Mouse (Mus musculus): Measurements from ENCODE around the gene Hormad2. TPM values are rescaled to one million over a fixed set of nuclear protein-coding genes. Genes with fewer than 3 reads are reported as not detected.

Hormad2 gene
- not detected for total RNA-seq (2021)

DNA sequence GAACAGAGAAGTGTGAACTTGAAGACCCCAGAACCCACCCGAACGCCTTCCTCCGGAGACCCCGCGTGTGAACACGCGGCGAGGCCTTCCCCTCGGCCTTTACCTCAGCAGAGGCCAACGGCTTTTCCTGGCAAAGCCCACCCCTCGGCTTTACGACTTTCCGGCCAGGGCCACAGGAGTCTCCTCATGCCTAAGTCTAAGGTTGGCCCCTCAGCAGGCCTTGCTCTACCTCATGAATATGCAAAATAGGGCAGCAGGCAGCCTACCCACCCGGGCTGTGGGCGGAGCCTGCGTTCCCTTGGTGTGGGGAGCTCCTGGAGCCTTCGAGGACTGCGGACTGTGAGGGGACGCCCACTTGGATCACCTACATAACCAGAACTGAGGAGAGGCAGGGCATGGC lies at the start of gene Hormad2:
TSS of gene Hormad2 (minus strand) at position 128 of the 400 bp plus-strand sequence.
- intact Hi-C loops (cut with DNase I) = no loop called here
- no peak for DNase-seq (ENCODE audit: low spot score in 2 of 2)

DNA sequence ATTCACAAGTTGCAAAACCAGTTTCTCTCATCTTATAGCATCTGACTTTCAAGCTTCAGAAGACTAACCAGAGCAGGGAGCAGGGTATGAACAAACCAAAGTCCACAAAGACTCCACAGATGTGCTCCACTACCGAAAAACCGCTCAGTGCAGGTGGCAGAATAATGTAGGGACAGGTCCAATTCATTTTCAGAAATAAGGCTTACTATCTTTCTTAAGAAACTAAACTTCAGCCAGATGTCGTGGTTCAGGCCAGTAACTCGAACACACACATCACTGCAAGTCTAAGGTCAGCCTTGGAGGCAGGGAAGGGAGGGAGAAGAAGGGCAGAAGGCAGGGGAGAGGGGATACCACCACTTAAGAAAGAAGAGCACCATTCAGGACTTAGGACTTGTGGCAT lies 48.3 kb upstream of the Hormad2 start:
- DNase-seq (ENCODE audit: low spot score in 2 of 2) = no peak
- intact Hi-C loops (cut with DNase I) = no loop called here

DNA sequence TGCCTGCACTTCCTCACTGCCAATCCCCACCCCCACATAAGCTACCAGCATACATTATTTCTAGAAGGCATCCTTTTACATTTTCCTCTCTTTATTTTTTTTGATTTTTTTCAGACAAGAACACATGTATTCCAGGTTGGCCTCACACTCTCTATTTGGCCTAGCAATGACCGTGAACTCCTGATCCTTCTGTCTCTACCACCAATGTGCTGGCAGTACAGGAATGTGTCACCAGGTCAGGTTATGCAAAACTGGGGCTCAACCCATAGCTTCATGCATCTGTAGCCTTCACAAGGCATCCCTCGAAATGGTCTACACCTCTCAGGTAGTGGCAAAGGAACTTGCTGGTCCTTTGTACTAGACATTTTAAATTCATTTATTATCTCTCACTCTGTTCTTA lies 47.9 kb upstream of the Hormad2 start:
- intact Hi-C loops (cut with DNase I) = no loop called here
- no peak for DNase-seq (ENCODE audit: low spot score in 2 of 2)

- DNase-seq (ENCODE audit: low spot score in 2 of 2) = no peak
- intact Hi-C loops (cut with DNase I) = no loop called here
These were observed 47.5 kb upstream of the Hormad2 start for GRCm38 (mm10) chr11:4488367-4488766.

- intact Hi-C loops (cut with DNase I) = no loop called here
- no peak for DNase-seq (ENCODE audit: low spot score in 2 of 2)
These were observed 46.6 kb upstream of the Hormad2 start for GRCm38 (mm10) chr11:4487401-4487965.

GRCm38 (mm10) chr11:4484541-4484940 lies 43.6 kb upstream of the Hormad2 start:
- no peak for DNase-seq (ENCODE audit: low spot score in 2 of 2)
- intact Hi-C loops (cut with DNase I) = no loop called here

GRCm38 (mm10) chr11:4482641-4483040 lies 41.7 kb upstream of the Hormad2 start:
- intact Hi-C loops (cut with DNase I) = no loop called here
- DNase-seq (ENCODE audit: low spot score in 2 of 2) = no peak

- intact Hi-C loops (cut with DNase I) = no loop called here
- DNase-seq (ENCODE audit: low spot score in 2 of 2) = no peak
These were observed 35.3 kb upstream of the Hormad2 start for GRCm38 (mm10) chr11:4476184-4476697.

DNA sequence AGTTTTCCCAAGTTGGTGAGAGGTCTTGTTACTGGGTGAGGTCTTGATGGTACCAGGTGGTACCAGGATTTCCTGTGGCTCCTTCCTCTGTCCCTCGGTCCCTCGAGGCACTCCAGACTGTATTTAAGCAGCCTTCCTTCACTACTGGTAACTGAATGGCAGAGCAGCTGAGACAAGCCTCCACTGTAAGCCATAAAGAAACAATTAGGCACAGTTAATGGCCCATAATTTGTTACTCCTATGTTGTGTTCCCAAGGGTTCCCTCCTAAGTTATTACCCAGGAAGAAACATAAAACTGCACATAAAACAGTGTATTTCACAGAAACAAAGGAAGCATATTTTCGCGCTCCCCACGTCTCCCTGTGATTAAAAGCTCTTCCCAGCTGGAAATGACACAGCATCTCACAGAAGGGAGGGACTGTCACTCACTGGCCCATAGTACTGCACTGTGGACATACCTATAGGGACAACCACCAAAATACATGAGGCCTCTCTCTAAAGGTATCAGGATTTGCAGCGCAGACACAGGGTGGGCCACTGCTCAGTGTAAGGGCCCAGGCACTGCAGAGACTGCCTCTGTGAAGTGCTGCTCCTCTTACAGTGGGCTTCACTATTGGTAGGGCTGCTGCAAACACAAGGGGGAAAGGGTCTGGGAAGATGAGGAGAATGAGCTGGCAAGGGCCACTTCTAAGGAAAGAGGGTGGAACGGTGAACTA lies 31.7 kb upstream of the Hormad2 start:
- intact Hi-C loops (cut with DNase I) = no loop called here
- no peak for DNase-seq (ENCODE audit: low spot score in 2 of 2)

GRCm38 (mm10) chr11:4471734-4472133 lies 30.8 kb upstream of the Hormad2 start:
- intact Hi-C loops (cut with DNase I) = no loop called here
- no peak for DNase-seq (ENCODE audit: low spot score in 2 of 2)

GRCm38 (mm10) chr11:4471251-4471650 lies 30.3 kb upstream of the Hormad2 start:
- intact Hi-C loops (cut with DNase I) = no loop called here
- no peak for DNase-seq (ENCODE audit: low spot score in 2 of 2)

DNA sequence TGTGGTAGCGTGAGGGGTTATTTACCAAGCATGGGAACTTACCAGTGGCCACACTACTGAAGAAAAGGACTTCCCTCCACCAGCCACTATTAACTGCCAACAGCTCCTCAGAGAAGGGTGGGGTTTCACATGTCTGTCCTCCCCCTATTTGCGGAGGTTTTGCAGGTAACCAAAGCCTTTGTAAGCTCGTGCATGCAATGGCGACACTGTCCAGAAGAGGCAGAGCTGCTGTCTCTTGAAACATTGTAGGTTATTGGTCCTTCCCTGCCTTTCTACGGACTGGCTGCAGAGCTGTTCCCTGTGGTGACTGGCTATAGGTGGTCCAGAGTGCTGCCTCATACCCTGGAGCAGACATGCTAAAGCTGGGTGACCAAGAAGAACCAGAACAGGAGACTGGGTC lies 28.2 kb upstream of the Hormad2 start:
- intact Hi-C loops (cut with DNase I) = no loop called here
- no peak for DNase-seq (ENCODE audit: low spot score in 2 of 2)

DNA sequence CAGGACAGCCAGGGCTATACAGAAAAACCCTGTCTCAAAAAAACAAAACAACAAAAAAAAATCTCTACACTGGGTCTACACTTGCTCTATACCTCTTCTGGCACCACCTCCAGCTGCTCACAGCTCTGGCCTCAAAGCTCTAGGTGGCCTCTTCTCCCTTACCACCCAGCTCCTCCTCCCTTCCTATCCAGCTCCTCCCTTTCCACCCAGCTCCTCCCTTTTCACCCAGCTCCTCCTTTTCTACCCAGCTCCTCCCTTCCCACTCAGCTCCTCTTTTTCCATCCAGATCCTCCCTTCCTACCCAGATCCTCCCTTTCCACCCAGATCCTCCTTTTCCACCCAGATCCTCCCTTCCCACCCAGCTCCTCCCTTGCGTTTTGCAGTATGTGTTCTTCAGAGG lies 26.5 kb upstream of the Hormad2 start:
- DNase-seq (ENCODE audit: low spot score in 2 of 2) = no peak
- intact Hi-C loops (cut with DNase I) = no loop called here

DNA sequence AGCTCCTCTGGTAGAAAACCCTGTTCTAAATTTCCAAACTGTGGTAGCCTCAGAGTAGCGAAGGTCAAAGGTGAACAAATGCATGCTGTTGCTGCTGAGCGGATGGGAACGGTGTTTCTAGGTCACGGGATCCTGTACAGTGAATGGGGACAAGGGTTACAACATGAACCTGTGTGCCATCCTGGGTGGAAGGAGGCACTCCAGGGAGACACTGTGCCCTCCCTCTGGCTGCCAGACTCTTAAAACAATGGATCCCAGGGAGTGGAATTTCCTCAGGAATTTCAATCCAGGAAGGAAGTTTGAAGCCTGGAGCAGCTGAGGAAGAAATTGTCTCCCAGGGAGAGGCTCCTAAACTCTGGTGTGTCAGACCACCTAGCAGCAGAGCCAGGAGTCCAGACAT lies 25.3 kb upstream of the Hormad2 start:
- intact Hi-C loops (cut with DNase I) = no loop called here

DNA sequence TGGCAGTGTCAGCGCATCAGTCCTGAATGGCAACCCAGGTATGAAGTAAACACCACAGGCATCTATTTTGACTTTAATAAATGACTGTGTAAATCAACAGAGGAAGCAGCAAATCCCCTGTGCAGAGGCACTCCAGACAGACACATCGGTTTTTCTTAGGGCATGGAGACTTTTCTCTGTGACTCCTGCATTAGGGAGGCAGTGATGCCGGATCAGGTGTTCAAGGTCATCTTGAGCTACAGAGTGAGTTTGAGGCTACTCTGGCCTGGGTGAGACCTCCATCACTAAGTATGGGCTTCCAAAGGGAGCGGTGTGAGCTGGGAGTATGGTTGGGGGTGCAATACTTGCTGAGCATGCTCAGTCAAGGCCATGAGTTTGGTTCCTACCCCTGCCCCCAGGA lies 23.7 kb upstream of the Hormad2 start:
- DNase-seq (ENCODE audit: low spot score in 2 of 2) = no peak
- intact Hi-C loops (cut with DNase I) = no loop called here

More for the DNA sequence above, 25.3 kb upstream of the Hormad2 start:
- DNase-seq (ENCODE audit: low spot score in 2 of 2) = no peak

GRCm38 (mm10) chr11:4464186-4464585 lies 23.3 kb upstream of the Hormad2 start:
- intact Hi-C loops (cut with DNase I) = no loop called here
- no peak for DNase-seq (ENCODE audit: low spot score in 2 of 2)

DNA sequence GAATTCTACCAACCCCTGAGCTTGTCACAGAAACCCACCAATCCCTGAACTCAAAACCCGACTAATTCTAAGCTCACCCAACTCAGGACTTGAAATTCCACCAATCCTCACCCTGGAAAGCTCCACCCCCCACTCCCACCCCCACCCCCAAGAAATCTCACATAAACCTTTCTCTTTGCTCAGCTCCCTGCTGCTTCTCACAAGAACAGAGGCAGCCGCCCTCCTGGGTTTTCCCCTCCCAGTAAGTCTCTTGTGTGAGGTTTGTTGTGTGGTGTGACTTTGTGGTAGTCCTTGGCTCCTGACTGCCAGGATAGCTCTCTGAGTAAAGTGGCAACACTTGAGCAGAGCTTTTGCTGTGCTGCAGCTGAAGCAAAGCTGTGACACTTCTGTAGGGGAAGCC lies 22.0 kb upstream of the Hormad2 start:
- no peak for DNase-seq (ENCODE audit: low spot score in 2 of 2)
- intact Hi-C loops (cut with DNase I) = no loop called here

GRCm38 (mm10) chr11:4461154-4461553 lies 20.2 kb upstream of the Hormad2 start:
- intact Hi-C loops (cut with DNase I) = no loop called here
- DNase-seq (ENCODE audit: low spot score in 2 of 2) = no peak

GRCm38 (mm10) chr11:4460615-4461014 lies 19.7 kb upstream of the Hormad2 start:
- intact Hi-C loops (cut with DNase I) = no loop called here
- DNase-seq (ENCODE audit: low spot score in 2 of 2) = no peak

DNA sequence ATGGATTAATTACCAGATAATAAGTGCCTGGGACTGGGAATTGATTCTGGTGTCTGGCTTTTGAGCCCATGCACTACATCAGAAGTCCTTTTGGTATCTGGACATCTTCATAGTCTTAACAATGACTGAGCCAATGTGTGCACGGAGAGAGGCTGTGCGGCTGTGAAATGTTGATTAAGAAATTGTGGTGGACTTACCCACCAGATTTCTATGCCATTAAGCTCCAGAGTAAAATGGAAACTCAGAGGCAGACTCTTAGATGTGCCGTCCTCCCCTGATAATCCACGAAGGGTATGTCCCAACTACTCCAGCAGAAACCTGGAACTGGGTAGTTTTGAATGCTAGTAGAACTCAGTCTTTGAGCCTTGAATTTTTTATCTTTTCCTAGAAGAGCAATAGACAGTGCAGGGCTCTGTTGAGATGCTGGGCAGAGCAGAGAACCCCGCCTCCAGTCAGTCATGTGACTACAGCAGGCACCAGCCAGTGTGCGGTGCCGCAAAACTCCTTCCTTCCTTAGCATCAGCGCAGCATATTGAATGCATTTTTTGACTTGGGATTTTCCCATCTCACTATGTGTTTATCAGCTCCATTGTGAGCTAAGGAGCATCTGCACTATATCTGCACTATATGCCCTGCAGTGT lies 14.1 kb upstream of the Hormad2 start:
- DNase-seq (ENCODE audit: low spot score in 2 of 2) = no peak
- intact Hi-C loops (cut with DNase I) = no loop called here

Data from left cerebral cortex, postnatal 25 days (tissue).